Mouse (Mus musculus): ENCODE data around the gene Cdc25b. TPM values are rescaled to one million over a fixed set of nuclear protein-coding genes. Genes with fewer than 3 reads are reported as not detected.

The Cdc25b gene
- polyA plus RNA-seq, 2 experiments = 52.1 to 76.4 TPM

- H3K9ac ChIP-seq (ENCODE audit: low read depth, low read length, severe bottlenecking) = no peak overlapping the region
- H3K9me3 ChIP-seq (ENCODE audit: control insufficient read depth, low read length) = no peaks in the 10 kb centered on the region
- H3K27me3 ChIP-seq (ENCODE audit: control insufficient read depth, insufficient read depth, low read length) = no peaks in the 10 kb centered on the region
- H3K27ac ChIP-seq (replicated peaks; ENCODE audit: low read depth, low read length) = 0 out of 2 replicates have a peak overlapping the region, but pooled peaks have one; percentile 19
- H3K4me1 ChIP-seq (ENCODE audit: control insufficient read depth, insufficient read depth, low read length) = peaks cover 17% of the 10 kb centered on the region
- TF ChIP-seq POLR2A (IDR thresholded peaks at IDR 0.05; ENCODE audit: borderline replicate concordance, extremely low read depth, insufficient read depth, insufficient read length) = no peak
- H3K36me3 ChIP-seq (ENCODE audit: control insufficient read depth, insufficient read depth, low read length) = peaks cover 52% of the 10 kb centered on the region
- WGBS = 37% methylated on average over 10 of the region's 10 CpGs
- DNase-seq (ENCODE audit: low spot score) = peak; percentile 55
- H3K4me3 ChIP-seq (replicated peaks; ENCODE audit: low read length) = no peak overlapping the region
- ATAC-seq (ENCODE audit: low FRiP score, low read depth) = peak; percentile 50; the same call in 1 of the 2 replicates
- H3K4me2 ChIP-seq (replicated peaks; ENCODE audit: low read depth, low read length, severe bottlenecking) = no peak overlapping the region
Measured at GRCm38 (mm10) chr2:131190344-131191004, 3.7 kb downstream of the Cdc25b start.

- H3K27ac ChIP-seq (replicated peaks; ENCODE audit: low read depth, low read length) = no peak overlapping the region
- no peak overlapping the region for H3K9ac ChIP-seq (ENCODE audit: low read depth, low read length, severe bottlenecking)
- H3K27me3 ChIP-seq (ENCODE audit: control insufficient read depth, insufficient read depth, low read length) = no peaks in the 10 kb centered on the region
- no peak for TF ChIP-seq POLR2A (IDR thresholded peaks at IDR 0.05; ENCODE audit: borderline replicate concordance, extremely low read depth, insufficient read depth, insufficient read length)
- H3K4me3 ChIP-seq (replicated peaks; ENCODE audit: low read length) = no peak overlapping the region
- H3K4me2 ChIP-seq (replicated peaks; ENCODE audit: low read depth, low read length, severe bottlenecking) = no peak overlapping the region
- H3K4me1 ChIP-seq (ENCODE audit: control insufficient read depth, insufficient read depth, low read length) = peaks cover 17% of the 10 kb centered on the region
- ATAC-seq (ENCODE audit: low FRiP score, low read depth) = no peak
- no peak for DNase-seq (ENCODE audit: low spot score)
- no peaks in the 10 kb centered on the region for H3K9me3 ChIP-seq (ENCODE audit: control insufficient read depth, low read length)
- whole genome bisulfite sequencing = 86% methylated on average over 7 of the region's 7 CpGs
- H3K36me3 ChIP-seq (ENCODE audit: control insufficient read depth, insufficient read depth, low read length) = peaks cover 57% of the 10 kb centered on the region
Measured at GRCm38 (mm10) chr2:131191005-131191390, 4.2 kb downstream of the Cdc25b start.

- no peaks in the 10 kb centered on the region for H3K9me3 ChIP-seq (ENCODE audit: control insufficient read depth, low read length)
- no peaks in the 10 kb centered on the region for H3K27me3 ChIP-seq (ENCODE audit: control insufficient read depth, insufficient read depth, low read length)
- ATAC-seq (ENCODE audit: low FRiP score, low read depth) (no peak), DNase-seq (ENCODE audit: low spot score) (no peak)
- WGBS = 93% methylated on average over 16 of the region's 16 CpGs
- no peak overlapping the region for H3K4me2 ChIP-seq (replicated peaks; ENCODE audit: low read depth, low read length, severe bottlenecking)
- no peak for TF ChIP-seq POLR2A (IDR thresholded peaks at IDR 0.05; ENCODE audit: borderline replicate concordance, extremely low read depth, insufficient read depth, insufficient read length)
- H3K4me3 ChIP-seq (replicated peaks; ENCODE audit: low read length) = no peak overlapping the region
- H3K4me1 ChIP-seq (ENCODE audit: control insufficient read depth, insufficient read depth, low read length) = no peaks in the 10 kb centered on the region
- H3K27ac ChIP-seq (replicated peaks; ENCODE audit: low read depth, low read length) = no peak overlapping the region
- H3K9ac ChIP-seq (ENCODE audit: low read depth, low read length, severe bottlenecking) = no peak overlapping the region
- peaks cover 77% of the 10 kb centered on the region for H3K36me3 ChIP-seq (ENCODE audit: control insufficient read depth, insufficient read depth, low read length)
Measured at GRCm38 (mm10) chr2:131196606-131197316, 10.0 kb downstream of the Cdc25b start.

- ATAC-seq (ENCODE audit: low FRiP score, low read depth) = no peak
- no peaks in the 10 kb centered on the region for H3K9me3 ChIP-seq (ENCODE audit: control insufficient read depth, low read length)
- no peak overlapping the region for H3K4me2 ChIP-seq (replicated peaks; ENCODE audit: low read depth, low read length, severe bottlenecking)
- no peak overlapping the region for H3K4me3 ChIP-seq (replicated peaks; ENCODE audit: low read length)
- TF ChIP-seq POLR2A (IDR thresholded peaks at IDR 0.05; ENCODE audit: borderline replicate concordance, extremely low read depth, insufficient read depth, insufficient read length) = no peak
- 74% methylated on average over 2 of the region's 2 CpGs for WGBS
- H3K27ac ChIP-seq (replicated peaks; ENCODE audit: low read depth, low read length) = no peak overlapping the region
- H3K4me1 ChIP-seq (ENCODE audit: control insufficient read depth, insufficient read depth, low read length) = peaks cover 11% of the 10 kb centered on the region
- no peak for DNase-seq (ENCODE audit: low spot score)
- no peak overlapping the region for H3K9ac ChIP-seq (ENCODE audit: low read depth, low read length, severe bottlenecking)
- H3K36me3 ChIP-seq (ENCODE audit: control insufficient read depth, insufficient read depth, low read length) = peaks cover 40% of the 10 kb centered on the region
- no peaks in the 10 kb centered on the region for H3K27me3 ChIP-seq (ENCODE audit: control insufficient read depth, insufficient read depth, low read length)
Measured at GRCm38 (mm10) chr2:131200710-131201109, 14.0 kb downstream of the Cdc25b start.

- no peak overlapping the region for H3K27ac ChIP-seq (replicated peaks; ENCODE audit: low read depth, low read length)
- H3K4me2 ChIP-seq (replicated peaks; ENCODE audit: low read depth, low read length, severe bottlenecking) = no peak overlapping the region
- TF ChIP-seq POLR2A (IDR thresholded peaks at IDR 0.05; ENCODE audit: borderline replicate concordance, extremely low read depth, insufficient read depth, insufficient read length) = no peak
- H3K9me3 ChIP-seq (ENCODE audit: control insufficient read depth, low read length) = no peaks in the 10 kb centered on the region
- ATAC-seq (ENCODE audit: low FRiP score, low read depth) (no peak), DNase-seq (ENCODE audit: low spot score) (no peak)
- H3K4me3 ChIP-seq (replicated peaks; ENCODE audit: low read length) = no peak overlapping the region
- no peak overlapping the region for H3K9ac ChIP-seq (ENCODE audit: low read depth, low read length, severe bottlenecking)
- H3K36me3 ChIP-seq (ENCODE audit: control insufficient read depth, insufficient read depth, low read length) = peaks cover 34% of the 10 kb centered on the region
- H3K4me1 ChIP-seq (ENCODE audit: control insufficient read depth, insufficient read depth, low read length) = peaks cover 11% of the 10 kb centered on the region
- 95% methylated on average over 3 of the region's 3 CpGs for WGBS
- H3K27me3 ChIP-seq (ENCODE audit: control insufficient read depth, insufficient read depth, low read length) = no peaks in the 10 kb centered on the region
Measured at GRCm38 (mm10) chr2:131201262-131201661, 14.5 kb downstream of the Cdc25b start.

Measured in limb, embryonic 14.5 days (tissue).